Mouse (Mus musculus): ENCODE measurements at regions not wholly inside any gene's neighbourhood (a gene's known extent, or its start where the extent isn't known, plus 50 kb on each side); places are given as distances from the start of the nearest gene placed in this dataset.

- no peak for DNase-seq
Observed at GRCm38 (mm10) chrX:11801208-11801607, 358.9 kb downstream of the Bcor start.

GRCm38 (mm10) chrX:11801621-11802020, 358.5 kb downstream of the Bcor start:
- no peak for DNase-seq

- peak; percentile 56 to 67 for DNase-seq
Observed at GRCm38 (mm10) chrX:11802074-11802899, 357.9 kb downstream of the Bcor start.

GRCm38 (mm10) chrX:11803239-11803638, 356.9 kb downstream of the Bcor start:
- no peak for DNase-seq

- DNase-seq: no peak
Observed at GRCm38 (mm10) chrX:11806896-11807252, 353.3 kb downstream of the Bcor start.

GRCm38 (mm10) chrX:11807253-11807882, 352.8 kb downstream of the Bcor start:
- DNase-seq: peak; percentile 38 to 50

- DNase-seq: no peak
Observed at GRCm38 (mm10) chrX:11807883-11808262, 352.3 kb downstream of the Bcor start.

- no peak for DNase-seq
Observed at GRCm38 (mm10) chrX:11808911-11809310, 351.2 kb downstream of the Bcor start.

- DNase-seq: peak in 1 of 2 experiments; percentile 44
Observed at GRCm38 (mm10) chrX:11814861-11815260, 345.3 kb downstream of the Bcor start.

- no peak for DNase-seq
Observed at GRCm38 (mm10) chrX:11815864-11816263, 344.3 kb downstream of the Bcor start.

- no peak for DNase-seq
Observed at GRCm38 (mm10) chrX:11818634-11819033, 341.5 kb downstream of the Bcor start.

GRCm38 (mm10) chrX:11821165-11821564, 339.0 kb downstream of the Bcor start:
- DNase-seq: no peak

GRCm38 (mm10) chrX:11821880-11822768, 338.0 kb downstream of the Bcor start:
- peak; percentile 87 to 88 for DNase-seq

GRCm38 (mm10) chrX:11825948-11826347, 334.2 kb downstream of the Bcor start:
- no peak for DNase-seq

GRCm38 (mm10) chrX:11826737-11827408, 333.3 kb downstream of the Bcor start:
- DNase-seq: no peak

GRCm38 (mm10) chrX:11829411-11830002, 330.6 kb downstream of the Bcor start:
- DNase-seq: no peak

GRCm38 (mm10) chrX:11837566-11837965, 322.6 kb downstream of the Bcor start:
- DNase-seq: no peak

- DNase-seq: peak; percentile 67 to 70
Observed at GRCm38 (mm10) chrX:11839665-11840245, 320.4 kb downstream of the Bcor start.

GRCm38 (mm10) chrX:11840319-11841035, 319.7 kb downstream of the Bcor start:
- peak in 1 of 2 experiments; percentile 39 for DNase-seq

- no peak for DNase-seq
Observed at GRCm38 (mm10) chrX:11845566-11845965, 314.6 kb downstream of the Bcor start.

- DNase-seq: no peak
Observed at GRCm38 (mm10) chrX:11855910-11856309, 304.2 kb downstream of the Bcor start.

Measured in cerebellum, postnatal 25 days (tissue).